Mouse (Mus musculus): ENCODE results near the gene Espn.

DNA sequence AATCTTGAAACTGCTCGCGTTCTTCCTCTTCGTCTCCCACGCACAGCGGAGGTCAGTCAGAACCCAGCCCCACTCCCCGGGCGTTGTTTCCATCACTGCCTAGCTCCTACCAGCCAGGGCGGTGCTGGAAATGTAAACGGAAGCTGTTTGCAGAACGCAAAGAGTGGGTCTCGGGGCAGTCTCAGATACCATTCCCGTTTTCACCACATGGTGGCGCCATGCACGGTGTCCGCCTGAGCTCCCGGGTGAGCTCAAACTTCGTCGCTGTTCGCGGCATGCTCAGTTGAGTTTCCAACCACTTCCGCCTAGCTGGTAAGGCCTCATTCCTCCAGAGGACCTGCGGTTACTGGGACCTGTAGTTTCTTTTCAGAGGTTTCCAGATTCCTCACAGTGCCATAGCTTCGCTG lies 1.6 kb upstream of the Espn start:
- TF ChIP-seq MYC (IDR thresholded peaks at IDR 0.05; ENCODE audit: low read depth, low read length) (peak; percentile 93), CTCF (IDR thresholded peaks at IDR 0.05 in 2 of 3, conservative IDR thresholded peaks at IDR 0.05 in 1 of 3; ENCODE audit: control insufficient read depth in 1 of 3, insufficient read depth in 1 of 3, low read depth in 2 of 3, low read length in 3 of 3, poor library complexity in 1 of 3, severe bottlenecking in 1 of 3) (peak; percentile 91 to 98 (median 94)), TCF12 (IDR thresholded peaks at IDR 0.05; ENCODE audit: low read depth, low read length) (peak; percentile 41; the same call in 1 of the 2 replicates), POLR2A (IDR thresholded peaks at IDR 0.05; ENCODE audit: control insufficient read depth in 1 of 2, insufficient read depth in 1 of 2, low read depth in 1 of 2, low read length in 2 of 2, poor library complexity in 1 of 2) (peak; percentile 24 to 68; a peak in 2 of 4 replicates), POLR2AphosphoS2 (IDR thresholded peaks at IDR 0.05; ENCODE audit: low read length) (0 out of 2 replicates have a peak, but pooled peaks have one; percentile 29), USF1 (IDR thresholded peaks at IDR 0.05; ENCODE audit: low read depth, low read length) (no peak), MAFK (IDR thresholded peaks at IDR 0.05; ENCODE audit: borderline replicate concordance, low read depth, low read length) (no peak)

Data from MEL (cell line).